Mouse (Mus musculus): Measurements from ENCODE around the gene Cep164.
"Not testable (repeated sequence)": the region's sequence is repeated elsewhere in the genome, so short reads cannot be mapped to it uniquely, and the experiment has no call there.

Cep164 gene

GRCm38 (mm10) chr9:45828291-45828963, at the start of gene Cep164:
Gene Cep164 (minus strand): TSS chr9:45828691.
- DNase-seq (ENCODE audit: low spot score) = peak; percentile 69

- no peak for DNase-seq (ENCODE audit: low spot score)
These were observed 49.4 kb upstream of the Cep164 start for GRCm38 (mm10) chr9:45877928-45878327.

- no peak for DNase-seq (ENCODE audit: low spot score)
These were observed 41.8 kb upstream of the Cep164 start for GRCm38 (mm10) chr9:45870265-45870664.

- no peak for DNase-seq (ENCODE audit: low spot score)
These were observed 40.7 kb upstream of the Cep164 start for GRCm38 (mm10) chr9:45869181-45869580.

GRCm38 (mm10) chr9:45861813-45862212, 33.3 kb upstream of the Cep164 start:
- no peak for DNase-seq (ENCODE audit: low spot score)

- DNase-seq (ENCODE audit: low spot score) = no peak
These were observed 30.9 kb upstream of the Cep164 start for GRCm38 (mm10) chr9:45859364-45859763.

GRCm38 (mm10) chr9:45854136-45854535, 25.6 kb upstream of the Cep164 start:
- DNase-seq (ENCODE audit: low spot score) = no peak

DNA sequence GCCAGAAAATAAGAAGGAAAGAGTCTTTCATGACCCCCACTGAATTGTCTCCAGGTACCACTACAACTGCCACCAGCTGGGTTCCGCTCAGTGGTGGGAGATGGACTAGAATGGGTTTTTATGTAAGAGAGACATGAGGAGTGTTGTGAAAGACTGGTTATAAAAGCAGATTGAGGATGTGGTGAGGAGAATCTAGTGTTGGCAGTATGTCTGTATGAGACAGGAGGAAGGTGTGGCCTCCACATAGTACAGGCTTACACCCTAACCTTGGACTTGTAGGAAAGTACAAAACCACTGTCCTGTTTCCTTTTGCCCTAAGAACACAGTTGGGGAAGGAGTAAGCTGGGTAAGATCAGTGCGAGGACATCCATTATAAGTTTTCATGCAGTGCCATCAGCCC, 25.2 kb upstream of the Cep164 start:
- no peak for DNase-seq (ENCODE audit: low spot score)

- no peak for DNase-seq (ENCODE audit: low spot score)
These were observed 23.3 kb upstream of the Cep164 start for GRCm38 (mm10) chr9:45851776-45852175.

- DNase-seq (ENCODE audit: low spot score) = no peak
These were observed 22.8 kb upstream of the Cep164 start for GRCm38 (mm10) chr9:45851330-45851729.

GRCm38 (mm10) chr9:45850528-45851155, 22.2 kb upstream of the Cep164 start:
- no peak for DNase-seq (ENCODE audit: low spot score)

DNA sequence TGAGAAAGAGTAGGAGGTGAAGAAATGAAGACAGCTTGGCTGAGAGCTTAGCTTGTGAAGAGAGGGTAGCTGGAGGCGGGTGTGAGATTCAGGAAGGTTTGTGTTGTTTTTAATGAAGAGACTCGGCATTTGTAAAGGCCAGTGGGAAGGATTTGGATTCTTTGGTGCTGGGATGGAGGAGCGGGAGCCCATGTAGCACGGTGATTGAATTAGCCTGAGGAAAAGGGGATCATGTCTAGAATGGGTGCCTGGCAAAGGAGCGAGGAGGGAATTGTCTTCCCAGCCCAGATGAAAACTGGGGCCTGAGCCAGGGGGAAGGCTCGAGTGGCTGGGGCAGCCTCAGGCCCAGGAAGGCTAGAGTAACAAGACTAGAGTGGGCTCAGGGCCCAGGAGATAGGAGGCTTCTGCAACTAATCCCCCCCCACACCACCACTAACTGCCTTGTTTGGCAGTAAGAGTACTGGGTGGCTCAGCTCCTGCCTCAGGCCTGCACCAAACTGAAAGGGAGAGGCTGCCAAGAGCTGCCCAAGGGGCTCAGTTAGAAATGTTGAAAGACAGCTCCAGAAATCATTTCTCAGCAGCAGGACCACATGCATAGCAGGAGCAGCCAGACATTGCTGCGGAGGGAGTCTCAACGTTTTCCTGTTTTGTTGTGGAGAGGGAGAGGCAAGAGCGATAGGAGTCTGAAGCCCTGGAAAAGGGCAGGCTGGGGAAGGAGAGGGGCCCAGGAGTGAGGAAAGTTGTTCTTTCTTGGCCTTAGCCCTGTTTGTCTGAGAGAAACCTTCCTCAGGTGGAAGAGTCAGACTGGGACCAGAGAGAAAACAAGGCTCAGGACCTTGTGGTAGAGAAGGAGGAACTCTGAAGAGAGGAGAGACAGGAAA, 21.3 kb upstream of the Cep164 start:
- no peak for DNase-seq (ENCODE audit: low spot score)

GRCm38 (mm10) chr9:45846891-45847460, 18.5 kb upstream of the Cep164 start:
- no peak for DNase-seq (ENCODE audit: low spot score)

DNA sequence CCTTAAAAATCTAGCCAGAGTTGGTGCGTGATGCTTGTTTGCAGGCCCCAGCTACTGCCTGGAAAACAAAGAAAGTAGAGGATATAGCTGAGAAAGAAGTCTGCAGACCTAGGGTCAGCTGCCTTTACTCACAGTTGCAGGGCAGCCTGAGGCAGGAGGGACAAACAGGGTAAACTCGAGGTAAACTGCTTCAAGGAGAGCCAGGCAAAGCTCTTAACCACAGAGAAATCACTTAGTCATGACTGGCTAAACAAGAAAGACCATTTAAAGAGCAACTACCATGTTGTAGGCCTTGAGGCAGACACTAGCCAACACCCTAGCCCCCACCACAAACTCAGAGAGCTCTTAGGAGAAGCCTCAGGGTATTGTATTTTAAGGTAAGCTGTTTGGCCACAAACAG, 17.7 kb upstream of the Cep164 start:
- DNase-seq (ENCODE audit: low spot score) = not testable (repeated sequence)

GRCm38 (mm10) chr9:45845541-45845940, 17.1 kb upstream of the Cep164 start:
- no peak for DNase-seq (ENCODE audit: low spot score)

- no peak for DNase-seq (ENCODE audit: low spot score)
These were observed 15.3 kb upstream of the Cep164 start for GRCm38 (mm10) chr9:45843780-45844179.

DNA sequence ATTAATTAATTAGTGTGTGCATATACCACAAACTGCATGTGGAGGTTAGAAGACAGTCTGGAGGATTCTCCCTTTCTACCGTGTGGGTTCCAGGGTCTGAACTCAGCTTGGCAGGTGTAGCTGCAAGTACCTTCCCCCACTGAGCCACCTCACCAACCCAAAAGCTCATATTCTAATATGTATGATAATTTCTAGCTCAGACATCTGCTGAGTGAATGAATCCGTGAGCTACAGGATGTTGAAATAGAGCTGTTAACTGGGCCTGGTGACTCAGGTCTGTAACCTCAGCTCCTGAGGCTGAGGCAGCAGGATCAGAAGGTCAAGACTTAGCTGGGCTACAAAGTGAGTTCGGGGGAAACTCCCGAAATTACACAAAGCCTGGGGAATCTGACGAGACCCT, 14.5 kb upstream of the Cep164 start:
- DNase-seq (ENCODE audit: low spot score) = no peak

GRCm38 (mm10) chr9:45841458-45841857, 13.0 kb upstream of the Cep164 start:
- no peak for DNase-seq (ENCODE audit: low spot score)

DNA sequence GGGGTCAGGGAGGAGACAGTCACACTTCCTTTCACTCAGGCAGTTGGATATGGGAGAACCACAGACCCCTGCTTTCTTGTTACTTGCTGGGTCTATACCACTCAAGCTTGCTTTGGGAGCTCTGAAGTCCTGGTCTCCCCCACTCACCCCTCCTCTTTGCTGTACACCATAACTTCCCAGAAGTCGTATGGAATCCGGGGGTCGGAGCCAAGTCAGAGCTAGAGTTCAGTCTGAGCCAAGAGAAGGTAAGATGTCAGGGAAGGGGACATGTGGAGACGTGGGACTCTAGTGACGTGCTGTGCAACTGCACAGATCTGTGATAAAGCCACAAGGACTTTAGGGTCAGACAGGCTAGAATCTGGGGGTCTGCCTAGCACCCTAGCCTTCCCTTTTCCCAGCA, 11.8 kb upstream of the Cep164 start:
- no peak for DNase-seq (ENCODE audit: low spot score)

GRCm38 (mm10) chr9:45839982-45840300, 11.4 kb upstream of the Cep164 start:
- no peak for DNase-seq (ENCODE audit: low spot score)

DNA sequence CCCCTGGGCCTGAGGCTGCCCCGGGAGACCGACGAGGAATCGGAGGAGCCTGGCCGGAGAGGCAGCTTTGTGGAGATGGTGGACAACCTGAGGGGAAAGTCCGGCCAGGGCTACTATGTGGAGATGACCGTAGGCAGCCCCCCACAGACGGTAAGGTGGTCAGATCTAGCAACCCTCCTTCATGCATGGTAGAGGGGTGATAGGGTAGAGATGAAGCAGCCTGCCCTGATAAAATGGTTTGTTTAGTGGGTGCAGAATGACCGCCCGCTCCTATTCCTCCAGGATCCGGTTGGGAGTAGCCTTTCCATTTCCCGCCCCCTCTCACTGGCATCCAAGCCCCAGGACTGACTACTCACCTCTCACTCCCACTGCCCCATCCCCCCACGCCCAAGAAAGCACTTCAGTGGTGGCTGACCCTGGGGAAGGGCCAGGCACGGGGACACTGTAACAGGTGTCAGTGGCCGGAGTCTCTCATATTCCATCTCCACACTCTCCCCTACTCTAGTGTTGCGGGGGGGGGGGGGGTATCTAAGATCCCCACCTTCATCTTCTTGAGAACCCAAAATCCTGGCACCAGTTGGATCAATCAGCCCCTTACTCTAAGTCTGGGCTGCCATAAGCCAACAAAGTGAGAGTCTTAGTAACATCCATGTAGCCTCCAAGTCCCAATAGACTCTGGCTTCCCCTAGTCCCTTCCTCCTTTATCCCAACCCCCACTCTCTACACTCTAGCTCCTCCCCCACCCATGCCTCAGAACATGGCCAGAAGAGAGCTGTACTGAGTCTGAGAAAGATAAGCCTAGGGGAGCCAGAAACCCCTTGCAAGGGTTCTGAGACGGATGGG, 10.9 kb upstream of the Cep164 start:
- DNase-seq (ENCODE audit: low spot score) = no peak

Measured in spleen, adult 12 weeks (tissue).